Mouse (Mus musculus): ENCODE measurements at regions not wholly inside any gene's neighbourhood (a gene's known extent, or its start where the extent isn't known, plus 50 kb on each side); places are given as distances from the start of the nearest gene placed in this dataset.

GRCm38 (mm10) chr14:104193198-104193597, 274.6 kb downstream of the Pou4f1 start:
- no peak for TF ChIP-seq EP300 (IDR thresholded peaks at IDR 0.05; ENCODE audit: low read depth)
- TF ChIP-seq CTCF (IDR thresholded peaks at IDR 0.05; ENCODE audit: low read depth) = no peak
